In the genomic region with DNA sequence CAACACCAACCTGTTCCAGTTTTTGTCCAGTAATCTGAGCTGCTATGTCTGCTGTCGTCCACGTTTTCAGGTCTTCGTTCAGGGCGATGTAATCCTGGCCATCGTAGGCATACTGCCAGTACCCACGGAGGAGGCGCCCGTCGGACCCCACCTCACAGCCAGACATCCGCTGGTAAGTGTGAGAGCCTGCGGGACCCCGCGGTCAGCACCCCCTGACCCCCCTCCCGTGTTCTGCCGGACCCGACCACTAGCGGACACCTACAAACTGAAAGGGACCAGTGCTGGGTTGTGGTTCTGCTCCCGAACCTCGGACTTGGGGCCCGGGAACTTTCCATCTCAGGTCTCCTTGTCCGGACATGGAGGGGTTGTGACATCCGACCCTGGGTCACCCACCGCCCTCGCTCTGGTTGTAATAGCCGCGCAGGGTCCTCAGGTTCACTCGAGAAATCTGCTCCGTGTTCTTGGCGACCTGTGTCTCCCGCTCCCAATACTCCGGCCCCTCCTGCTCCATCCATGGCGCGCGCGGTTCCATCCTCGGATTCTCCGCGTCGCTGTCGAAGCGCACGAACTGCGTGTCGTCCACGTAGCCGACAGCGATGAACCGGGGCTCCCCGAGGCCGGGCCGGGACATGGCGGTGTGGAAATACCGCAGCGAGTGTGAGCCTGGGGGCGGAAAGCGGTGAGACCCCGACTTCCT, we compare ENCODE assay signal across 8 mouse cellular contexts. TPM values are rescaled to one million over a fixed set of nuclear protein-coding genes. Genes with fewer than 3 reads are reported as not detected.
DNase-seq lines count a peak whose midpoint lies in the region; ATAC-seq and TF ChIP-seq lines count a peak whose summit lies in the region.

No protein-coding gene starts in this region.

- 0 out of 2 replicates have a peak overlapping the region, but pooled peaks have one; percentile 7 for H3K27ac ChIP-seq in layer of hippocampus, adult 2 months
- H3K27ac ChIP-seq in embryonic facial prominence, embryonic 10.5 days (replicated peaks): peak overlapping the region; percentile 51
- no peak overlapping the region for H3K27ac ChIP-seq in intestine, embryonic 14.5 days (ENCODE audit: low read depth)
- H3K27ac ChIP-seq in neural tube, embryonic 11.5 days (ENCODE audit: low read depth, low read length): no peak overlapping the region

- peaks cover 58% of the 10 kb centered on the region for H3K27me3 ChIP-seq in embryonic facial prominence, embryonic 10.5 days (replicated peaks; ENCODE audit: low read depth, poor library complexity, severe bottlenecking)
- H3K27me3 ChIP-seq in intestine, embryonic 14.5 days (replicated peaks; ENCODE audit: control insufficient read depth, insufficient read depth, low read length): peaks cover 35% of the 10 kb centered on the region
- peaks cover 30% of the 10 kb centered on the region for H3K27me3 ChIP-seq in neural tube, embryonic 11.5 days (ENCODE audit: control insufficient read depth, insufficient read depth, low read length)

- H3K36me3 ChIP-seq in embryonic facial prominence, embryonic 10.5 days (replicated peaks): no peaks in the 10 kb centered on the region
- H3K36me3 ChIP-seq in intestine, embryonic 14.5 days (ENCODE audit: control insufficient read depth, insufficient read depth, low read length): no peaks in the 10 kb centered on the region
- H3K36me3 ChIP-seq in neural tube, embryonic 11.5 days (ENCODE audit: control insufficient read depth, insufficient read depth, low read length): no peaks in the 10 kb centered on the region

- H3K4me2 ChIP-seq in intestine, embryonic 14.5 days (ENCODE audit: low read length): peak overlapping the region; percentile 57
- H3K4me2 ChIP-seq in neural tube, embryonic 11.5 days (ENCODE audit: low read depth): peak overlapping the region; percentile 54

- no peak for ATAC-seq in intestine, embryonic 14.5 days (replicated peaks; ENCODE audit: low FRiP score, low TSS enrichment, low read depth)
- ATAC-seq in neural tube, embryonic 11.5 days (ENCODE audit: insufficient read depth, low FRiP score, low TSS enrichment): no peak

- H3K9ac ChIP-seq in intestine, embryonic 14.5 days (ENCODE audit: low read length): peak overlapping the region; percentile 10; the same call in 1 of the 2 replicates
- peak overlapping the region; percentile 18 for H3K9ac ChIP-seq in neural tube, embryonic 11.5 days (ENCODE audit: low read length)

- H3K4me1 ChIP-seq in embryonic facial prominence, embryonic 10.5 days: peaks cover 38% of the 10 kb centered on the region
- H3K4me1 ChIP-seq in intestine, embryonic 14.5 days (replicated peaks; ENCODE audit: control insufficient read depth, insufficient read depth, low read length): 0 out of 2 replicates have a peak, but pooled peaks cover 3% of the 10 kb centered on the region
- no peaks in the 10 kb centered on the region for H3K4me1 ChIP-seq in neural tube, embryonic 11.5 days (ENCODE audit: control insufficient read depth, insufficient read depth, low read length)

- no peak for TF ChIP-seq CTCF in layer of hippocampus, adult 2 months (conservative IDR thresholded peaks at IDR 0.05)

- no peaks in the 10 kb centered on the region for H3K9me3 ChIP-seq in embryonic facial prominence, embryonic 10.5 days
- H3K9me3 ChIP-seq in intestine, embryonic 14.5 days (ENCODE audit: control insufficient read depth, low read length): no peaks in the 10 kb centered on the region
- H3K9me3 ChIP-seq in neural tube, embryonic 11.5 days (ENCODE audit: control insufficient read depth, low read length): no peaks in the 10 kb centered on the region

- peak overlapping the region; percentile 51 for H3K4me3 ChIP-seq in layer of hippocampus, adult 2 months
- peak overlapping the region; percentile 60 for H3K4me3 ChIP-seq in embryonic facial prominence, embryonic 10.5 days
- H3K4me3 ChIP-seq in intestine, embryonic 14.5 days (ENCODE audit: low read depth, low read length): peak overlapping the region; percentile 33
- H3K4me3 ChIP-seq in neural tube, embryonic 11.5 days (ENCODE audit: low read depth, low read length): peak overlapping the region; percentile 30

- DNase-seq in layer of hippocampus, adult 2 months (ENCODE audit: low spot score in 2 of 2): no peak
- no peak for DNase-seq in layer of hippocampus, adult 18-20 months (ENCODE audit: low spot score in 2 of 2)
- peak; percentile 28 for DNase-seq in embryonic facial prominence, embryonic 10.5 days (ENCODE audit: low spot score)
- peak; percentile 55 for DNase-seq in intestine, embryonic 14.5 days (ENCODE audit: low spot score)
- no peak for DNase-seq in neural tube, embryonic 11.5 days (ENCODE audit: low spot score)
- no peak for DNase-seq in frontal cortex, adult 2 months (ENCODE audit: extremely low spot score in 1 of 2, low spot score in 1 of 2)
- DNase-seq in adrenal gland, postnatal 14 days: no peak
- no peak for DNase-seq in kidney, adult 9 months

- WGBS in embryonic facial prominence, embryonic 10.5 days: 2% methylated on average over 57 of the region's 57 CpGs
- WGBS in intestine, embryonic 14.5 days: 2% methylated on average over 57 of the region's 57 CpGs
- 2% methylated on average over 57 of the region's 57 CpGs for WGBS in neural tube, embryonic 11.5 days

RNA-seq across cellular contexts. Expression of a gene that starts 22.1 kb away (rescaled TPM):
- total RNA-seq in layer of hippocampus, adult 2 months (2021): 10 to 100 TPM; 20.7 to 22.5 TPM
- total RNA-seq in layer of hippocampus, adult 18-20 months (2021): 10 to 100 TPM; 25.5 to 26.9 TPM
- 8.4 and 13.4 TPM in 2 replicates for polyA plus RNA-seq in embryonic facial prominence, embryonic 10.5 days (2016; fragmentation: Nextera tagmentation; extraction: Ambion mirVana)
- polyA plus RNA-seq in intestine, embryonic 14.5 days (2014; fragmentation: Nextera tagmentation; extraction: Ambion mirVana): 105 and 137 TPM in 2 replicates
- polyA plus RNA-seq in neural tube, embryonic 11.5 days (2014; fragmentation: Nextera tagmentation; extraction: Ambion mirVana): 20.2 and 23.1 TPM in 2 replicates
- polyA plus RNA-seq in frontal cortex, adult 2 months (2012; rRNA removed): 75.5 and 94.5 TPM in 2 replicates
- total RNA-seq in adrenal gland, postnatal 14 days (2021): 212 and 322 TPM in 2 replicates

RNA-seq across cellular contexts. Expression of a gene that starts 22.2 kb away (rescaled TPM):
- 100 to 1,000 TPM; 310 to 336 TPM for total RNA-seq in layer of hippocampus, adult 2 months (2021)
- total RNA-seq in layer of hippocampus, adult 18-20 months (2021): 100 to 1,000 TPM; 319 to 336 TPM
- 1,569 and 1,593 TPM in 2 replicates for polyA plus RNA-seq in embryonic facial prominence, embryonic 10.5 days (2016; fragmentation: Nextera tagmentation; extraction: Ambion mirVana)
- 2,375 and 2,437 TPM in 2 replicates for polyA plus RNA-seq in intestine, embryonic 14.5 days (2014; fragmentation: Nextera tagmentation; extraction: Ambion mirVana)
- polyA plus RNA-seq in neural tube, embryonic 11.5 days (2014; fragmentation: Nextera tagmentation; extraction: Ambion mirVana): 1,341 and 1,360 TPM in 2 replicates
- polyA plus RNA-seq in frontal cortex, adult 2 months (2012; rRNA removed): 488 and 518 TPM in 2 replicates
- 760 and 860 TPM in 2 replicates for total RNA-seq in adrenal gland, postnatal 14 days (2021)

RNA-seq across cellular contexts. Expression of a gene that starts 22.4 kb away (rescaled TPM):
- total RNA-seq in layer of hippocampus, adult 2 months (2021): 10 to 100 TPM; 84.3 to 92.5 TPM
- 10 to 100 TPM; 76.1 to 79.8 TPM for total RNA-seq in layer of hippocampus, adult 18-20 months (2021)
- 48.2 and 51.5 TPM in 2 replicates for polyA plus RNA-seq in embryonic facial prominence, embryonic 10.5 days (2016; fragmentation: Nextera tagmentation; extraction: Ambion mirVana)
- polyA plus RNA-seq in intestine, embryonic 14.5 days (2014; fragmentation: Nextera tagmentation; extraction: Ambion mirVana): 32.4 and 35.3 TPM in 2 replicates
- polyA plus RNA-seq in neural tube, embryonic 11.5 days (2014; fragmentation: Nextera tagmentation; extraction: Ambion mirVana): 40.7 and 43.8 TPM in 2 replicates
- 69.5 and 70.5 TPM in 2 replicates for polyA plus RNA-seq in frontal cortex, adult 2 months (2012; rRNA removed)
- total RNA-seq in adrenal gland, postnatal 14 days (2021): 46.8 and 52.9 TPM in 2 replicates

RNA-seq across cellular contexts. Expression of a gene that starts 26.7 kb away (rescaled TPM):
- total RNA-seq in layer of hippocampus, adult 2 months (2021): 1 to 10 TPM; 6.3 TPM
- 1 to 10 TPM; 5.1 to 5.2 TPM for total RNA-seq in layer of hippocampus, adult 18-20 months (2021)
- 3.6 and 4.5 TPM in 2 replicates for polyA plus RNA-seq in embryonic facial prominence, embryonic 10.5 days (2016; fragmentation: Nextera tagmentation; extraction: Ambion mirVana)
- 3.7 and 4.9 TPM in 2 replicates for polyA plus RNA-seq in intestine, embryonic 14.5 days (2014; fragmentation: Nextera tagmentation; extraction: Ambion mirVana)
- polyA plus RNA-seq in neural tube, embryonic 11.5 days (2014; fragmentation: Nextera tagmentation; extraction: Ambion mirVana): 4.4 and 4.9 TPM in 2 replicates
- 6.9 and 7.5 TPM in 2 replicates for polyA plus RNA-seq in frontal cortex, adult 2 months (2012; rRNA removed)
- 3.2 and 6.2 TPM in 2 replicates for total RNA-seq in adrenal gland, postnatal 14 days (2021)

RNA-seq across cellular contexts. Expression of a gene that starts 37.5 kb away (rescaled TPM):
- 10 to 100 TPM; 14.5 to 18.9 TPM for total RNA-seq in layer of hippocampus, adult 2 months (2021)
- total RNA-seq in layer of hippocampus, adult 18-20 months (2021): 10 to 100 TPM; 13.2 to 15.5 TPM
- polyA plus RNA-seq in embryonic facial prominence, embryonic 10.5 days (2016; fragmentation: Nextera tagmentation; extraction: Ambion mirVana): 62.1 and 66.0 TPM in 2 replicates
- 28.6 and 31.8 TPM in 2 replicates for polyA plus RNA-seq in intestine, embryonic 14.5 days (2014; fragmentation: Nextera tagmentation; extraction: Ambion mirVana)
- polyA plus RNA-seq in neural tube, embryonic 11.5 days (2014; fragmentation: Nextera tagmentation; extraction: Ambion mirVana): 29.5 and 33.4 TPM in 2 replicates
- 13.3 and 13.7 TPM in 2 replicates for polyA plus RNA-seq in frontal cortex, adult 2 months (2012; rRNA removed)
- 32.9 and 35.7 TPM in 2 replicates for total RNA-seq in adrenal gland, postnatal 14 days (2021)

Comparison
In these comparisons a context has a peak if more than half of its experiments do, and no peak if none do; other contexts are left out.
1. DNase-seq: peak in embryonic facial prominence, embryonic 10.5 days (single experiment) and intestine, embryonic 14.5 days (single experiment); none in layer of hippocampus, adult 2 months (0 of 2), layer of hippocampus, adult 18-20 months (0 of 2), neural tube, embryonic 11.5 days (single experiment), frontal cortex, adult 2 months (0 of 2), adrenal gland, postnatal 14 days (single experiment) and kidney, adult 9 months (single experiment).
2. H3K27ac ChIP-seq: peak in layer of hippocampus, adult 2 months (single experiment) and embryonic facial prominence, embryonic 10.5 days (single experiment); none in intestine, embryonic 14.5 days (single experiment) and neural tube, embryonic 11.5 days (single experiment).
3. Peak in every context shown above with its lines, with median percentiles within 50 percentile points of each other: H3K4me3 ChIP-seq.